ENCODE assay signal across 17 mouse cellular contexts in the genomic region with DNA sequence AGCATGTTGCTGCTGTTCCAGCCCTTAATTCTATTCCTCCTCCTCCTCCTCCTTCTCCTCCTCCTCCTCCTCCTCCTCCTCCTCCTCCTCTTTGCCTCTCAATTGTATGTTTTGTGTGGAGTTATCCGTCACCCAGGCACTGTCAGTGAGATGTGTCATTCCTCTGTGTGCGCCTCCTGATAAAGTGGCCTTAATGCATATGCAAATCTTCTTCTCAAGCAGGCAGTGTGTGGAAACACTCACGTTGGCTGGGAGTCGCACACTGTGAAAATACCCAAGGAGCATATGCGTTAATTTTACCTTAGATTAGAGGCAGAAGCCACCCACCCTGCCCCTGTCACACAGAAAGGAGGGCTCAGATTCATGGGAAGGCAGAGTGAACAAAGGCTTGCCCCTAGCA.
DNase-seq lines count a peak whose midpoint lies in the region; ATAC-seq and TF ChIP-seq lines count a peak whose summit lies in the region.
"Had no signal": no experiment of that assay in that cellular context is flagged by ENCODE, and none has a peak within 500 bp of the region (broad histone marks: within the 10 kb centered on the region; RNA-seq: fewer than 3 reads in every experiment).

No protein-coding gene starts in this region.

- no peak overlapping the region for H3K4me3 ChIP-seq in forebrain, embryonic 13.5 days
- H3K4me3 ChIP-seq in forebrain, embryonic 10.5 days: no peak overlapping the region
- H3K4me3 ChIP-seq in megakaryocyte, embryonic 14.5 days (replicated peaks): peak overlapping the region; percentile 56
- H3K4me3 ChIP-seq in liver, embryonic 14.5 days (ENCODE audit: insufficient read depth in 1 of 2, low read depth in 2 of 2, low read length in 2 of 2): no peak overlapping the region
- H3K4me3 ChIP-seq: left cerebral cortex, adult 2 months had no signal

- no peak overlapping the region for H3K4me2 ChIP-seq in forebrain, embryonic 13.5 days
- H3K4me2 ChIP-seq in liver, embryonic 14.5 days (ENCODE audit: low read depth): no peak overlapping the region
- H3K4me2 ChIP-seq: heart, embryonic 11.5 days had no signal

- H3K27ac ChIP-seq in forebrain, embryonic 13.5 days: no peak overlapping the region
- no peak overlapping the region for H3K27ac ChIP-seq in forebrain, embryonic 10.5 days
- no peak overlapping the region for H3K27ac ChIP-seq in liver, embryonic 14.5 days
- H3K27ac ChIP-seq: kidney, postnatal 0 days; left cerebral cortex, adult 2 months had no signal

- WGBS in forebrain, embryonic 13.5 days: 24% methylated on average over 5 of the region's 5 CpGs
- WGBS in forebrain, embryonic 10.5 days: 56% methylated on average over 5 of the region's 5 CpGs
- WGBS in liver, embryonic 14.5 days (ENCODE audit: insufficient replicate concordance): 22% methylated on average over 5 of the region's 5 CpGs

- peaks cover 12% of the 10 kb centered on the region for H3K4me1 ChIP-seq in forebrain, embryonic 13.5 days
- peaks cover 6% of the 10 kb centered on the region; the same call in 1 of the 2 replicates for H3K4me1 ChIP-seq in forebrain, embryonic 10.5 days
- H3K4me1 ChIP-seq in megakaryocyte, embryonic 14.5 days: no peaks in the 10 kb centered on the region
- peaks cover 0 to 5% of the 10 kb centered on the region in 2 experiments; a peak in 1 of 4 replicates for H3K4me1 ChIP-seq in liver, embryonic 14.5 days (replicated peaks; ENCODE audit: control insufficient read depth in 2 of 2, insufficient read depth in 2 of 2, low read length in 1 of 2)

- TF ChIP-seq EP300 in liver, embryonic 14.5 days (IDR thresholded peaks at IDR 0.05; ENCODE audit: low read depth): peak; percentile 52; the same call in 1 of the 2 replicates

- TF ChIP-seq CTCF in liver, embryonic 14.5 days (IDR thresholded peaks at IDR 0.05; ENCODE audit: low read depth): no peak

- no peaks in the 10 kb centered on the region for H3K36me3 ChIP-seq in forebrain, embryonic 13.5 days (ENCODE audit: poor library complexity, severe bottlenecking)
- H3K36me3 ChIP-seq in forebrain, embryonic 10.5 days (replicated peaks): no peaks in the 10 kb centered on the region
- no peaks in the 10 kb centered on the region for H3K36me3 ChIP-seq in megakaryocyte, embryonic 14.5 days (replicated peaks; ENCODE audit: low read length)
- H3K36me3 ChIP-seq in liver, embryonic 14.5 days (replicated peaks; ENCODE audit: control insufficient read depth, insufficient read depth, low read depth): no peaks in the 10 kb centered on the region

- ATAC-seq in forebrain, embryonic 13.5 days: peak; percentile 72
- no peak for ATAC-seq in megakaryocyte, adult 5-6 weeks (ENCODE audit: poor library complexity, severe bottlenecking)
- peak; percentile 45; the same call in 1 of the 2 replicates for ATAC-seq in liver, embryonic 14.5 days (ENCODE audit: insufficient read depth)
- ATAC-seq: activated CD4-positive, CD25-positive, alpha-beta regulatory T cell, adult 4 months; intestine, postnatal 0 days had no signal

- no peaks in the 10 kb centered on the region for H3K27me3 ChIP-seq in forebrain, embryonic 13.5 days
- no peaks in the 10 kb centered on the region for H3K27me3 ChIP-seq in forebrain, embryonic 10.5 days (ENCODE audit: poor library complexity, severe bottlenecking)
- H3K27me3 ChIP-seq in megakaryocyte, embryonic 14.5 days (replicated peaks): no peaks in the 10 kb centered on the region
- no peaks in the 10 kb centered on the region for H3K27me3 ChIP-seq in liver, embryonic 14.5 days (ENCODE audit: control insufficient read depth, insufficient read depth, low read length)

- H3K9me3 ChIP-seq in forebrain, embryonic 13.5 days (replicated peaks): no peaks in the 10 kb centered on the region
- no peaks in the 10 kb centered on the region for H3K9me3 ChIP-seq in forebrain, embryonic 10.5 days
- peaks cover 40% of the 10 kb centered on the region for H3K9me3 ChIP-seq in megakaryocyte, embryonic 14.5 days
- H3K9me3 ChIP-seq in liver, embryonic 14.5 days (ENCODE audit: control insufficient read depth, low read length): no peaks in the 10 kb centered on the region

- DNase-seq in forebrain, embryonic 10.5 days (ENCODE audit: extremely low spot score, low spot score): no peak
- DNase-seq in c-Kit-positive CD71-negative TER-119-negative erythroid progenitor cells, embryonic 14.5 days (ENCODE audit: low read depth): peak; percentile 7
- DNase-seq in liver, embryonic 14.5 days (ENCODE audit: low read depth in 3 of 3, low spot score in 3 of 3): peak; percentile 16 to 17 (median 17)
- no peak for DNase-seq in thymus, postnatal 10 days (ENCODE audit: low spot score in 2 of 2)
- no peak for DNase-seq in retina, embryonic 14.5 days (ENCODE audit: low spot score)
- DNase-seq: adrenal gland, postnatal 36 days; cerebellum, adult 11 months; cerebellum, postnatal 36 days; heart, postnatal 4 days had no signal

- no peak overlapping the region for H3K9ac ChIP-seq in forebrain, embryonic 13.5 days
- H3K9ac ChIP-seq in liver, embryonic 14.5 days (replicated peaks): no peak overlapping the region

Comparison
In these comparisons a context has a peak if more than half of its experiments do, and no peak if none do; other contexts are left out.
1. DNase-seq: peak in c-Kit-positive CD71-negative TER-119-negative erythroid progenitor cells, embryonic 14.5 days (single experiment) and liver, embryonic 14.5 days (3 of 3); none in forebrain, embryonic 10.5 days (single experiment), thymus, postnatal 10 days (0 of 2) and retina, embryonic 14.5 days (single experiment).